Mouse (Mus musculus) MEL (cell line): ENCODE measurements around the gene Mturn.

Source experiments
- CTCF ChIP-seq, 3 experiments: IDR thresholded peaks in 2 of 3; conservative IDR thresholded peaks in 1 of 3; 2 replicates each; pipeline ENCODE4 v1.5.1; 2011 to 2012; ENCODE audit warnings: low read length in 3 of 3, low read depth in 2 of 3, mild to moderate bottlenecking in 2 of 3, improper control_type of control experiment in 1 of 3, inconsistent platforms in 1 of 3, mixed read lengths in 1 of 3, moderate library complexity in 1 of 3; ENCODE audit not compliant: control insufficient read depth in 1 of 3, insufficient read depth in 1 of 3, poor library complexity in 1 of 3, severe bottlenecking in 1 of 3
- ZNF384 ChIP-seq: IDR thresholded peaks from 2 replicates; pipeline ENCODE4 v1.6.1; 2012; ENCODE audit warnings: low read depth, mild to moderate bottlenecking, inconsistent platforms, low read length, improper control_type of control experiment

GRCm38 (mm10) chr6:54706611-54707172 is 25.3 kb downstream of the Mturn start:
- TF ChIP-seq ZNF384 = no peak
- TF ChIP-seq CTCF (IDR thresholded peaks at IDR 0.05 in 2 of 3, conservative IDR thresholded peaks at IDR 0.05 in 1 of 3; ENCODE audit: control insufficient read depth in 1 of 3, insufficient read depth in 1 of 3, low read depth in 2 of 3, low read length in 3 of 3, poor library complexity in 1 of 3, severe bottlenecking in 1 of 3) = no peak
